Mouse (Mus musculus) CH12.LX (cell line): Measurements from ENCODE around the gene Afap1. TPM values are rescaled to one million over a fixed set of nuclear protein-coding genes. Genes with fewer than 3 reads are reported as not detected.
A peak's percentile ranks its signal among the peaks of the same experiment; 100 is the strongest.

Experiments
- DNase-seq: peaks from one replicate; pipeline ENCODE4 v3.0.0-alpha.2; 2013; ENCODE audit errors: extremely low read depth
- H3K27ac ChIP-seq: 2 replicates; pipeline ENCODE4 v1.5.1; 2012; ENCODE audit warnings: low read depth, mild to moderate bottlenecking, control low read depth, moderate library complexity; ENCODE audit not compliant: insufficient read depth
- H3K27me3 ChIP-seq: replicated peaks from 2 replicates; pipeline ENCODE3; 2012; ENCODE audit warnings: inconsistent platforms
- H3K36me3 ChIP-seq, 2 experiments: replicated peaks in 1 of 2; 2 replicates each; pipeline versions ENCODE3 to v1.6.1; 2012; ENCODE audit warnings: inconsistent platforms in 1 of 2, low read length in 1 of 2, mild to moderate bottlenecking in 1 of 2, mixed read lengths in 1 of 2, moderate library complexity in 1 of 2; ENCODE audit not compliant: control insufficient read depth in 1 of 2, insufficient read depth in 1 of 2
- H3K4me1 ChIP-seq, 2 experiments: 2 replicates each; pipeline ENCODE4 v1.6.1; 2012; ENCODE audit warnings: inconsistent platforms in 1 of 2, moderate library complexity in 1 of 2; ENCODE audit not compliant: insufficient read depth in 2 of 2, control insufficient read depth in 1 of 2
- H3K4me2 ChIP-seq: 2 replicates; pipeline ENCODE4 v1.6.1; 2012; ENCODE audit warnings: low read depth, mild to moderate bottlenecking, control low read depth; ENCODE audit not compliant: poor library complexity, insufficient read depth, severe bottlenecking
- H3K4me3 ChIP-seq, 3 experiments: fragments of 150-350 bp in 1 of 3; sonication (generic) in 1 of 3; replicated peaks in 1 of 3; 2 replicates each; pipeline versions ENCODE3 to v1.5.1; 2011 to 2012; ENCODE audit warnings: low read depth in 2 of 3, low read length in 2 of 3, mild to moderate bottlenecking in 2 of 3, moderate library complexity in 2 of 3, control low read depth in 1 of 3, improper control_type of control experiment in 1 of 3, inconsistent platforms in 1 of 3, mixed read lengths in 1 of 3; ENCODE audit not compliant: poor library complexity in 1 of 3
- H3K79me2 ChIP-seq: replicated peaks from 2 replicates; pipeline ENCODE4 v1.6.1; 2012; ENCODE audit warnings: mild to moderate bottlenecking, moderate library complexity; ENCODE audit not compliant: control insufficient read depth, poor library complexity, insufficient read depth, severe bottlenecking; ENCODE audit errors: extremely low read depth
- H3K9ac ChIP-seq: 2 replicates; pipeline ENCODE4 v1.6.1; 2012; ENCODE audit warnings: low read depth, mild to moderate bottlenecking, control low read depth, moderate library complexity; ENCODE audit not compliant: insufficient read depth
- H3K9me3 ChIP-seq: replicated peaks from 2 replicates; pipeline ENCODE3; 2012; ENCODE audit warnings: low read length, inconsistent platforms, mixed read lengths
- BHLHE40 ChIP-seq: IDR thresholded peaks from 2 replicates; pipeline ENCODE4 v1.6.1; 2011; ENCODE audit warnings: mild to moderate bottlenecking, low read depth, low read length, improper control_type of control experiment
- CHD2 ChIP-seq: IDR thresholded peaks from 2 replicates; pipeline ENCODE4 v1.6.1; 2011; ENCODE audit warnings: low read length, improper control_type of control experiment
- CTCF ChIP-seq, 2 experiments: IDR thresholded peaks in 1 of 2; conservative IDR thresholded peaks in 1 of 2; 2 replicates each; pipeline ENCODE4 v1.5.1; 2011 to 2012; ENCODE audit warnings: low read depth in 2 of 2, low read length in 2 of 2, improper control_type of control experiment in 1 of 2, inconsistent platforms in 1 of 2, mild to moderate bottlenecking in 1 of 2, moderate library complexity in 1 of 2
- E2F4 ChIP-seq: IDR thresholded peaks from 2 replicates; pipeline ENCODE4 v1.6.1; 2011; ENCODE audit warnings: low read depth, low read length, improper control_type of control experiment; ENCODE audit not compliant: insufficient replicate concordance
- ETS1 ChIP-seq: conservative IDR thresholded peaks from 2 replicates; pipeline ENCODE4 v1.6.1; 2012; ENCODE audit warnings: low read depth, mild to moderate bottlenecking, inconsistent platforms, low read length, improper control_type of control experiment, moderate library complexity
- HCFC1 ChIP-seq: IDR thresholded peaks from 2 replicates; pipeline ENCODE4 v1.6.1; 2012; ENCODE audit warnings: low read depth, mild to moderate bottlenecking, inconsistent platforms, low read length, improper control_type of control experiment
- JUND ChIP-seq: conservative IDR thresholded peaks from 2 replicates; pipeline ENCODE4 v1.6.1; 2011; ENCODE audit warnings: low read depth, low read length, improper control_type of control experiment
- KAT2A ChIP-seq: IDR thresholded peaks from 2 replicates; pipeline ENCODE4 v1.6.1; 2012; ENCODE audit warnings: low read length, improper control_type of control experiment, inconsistent platforms; ENCODE audit not compliant: insufficient replicate concordance
- MAFK ChIP-seq: IDR thresholded peaks from 2 replicates; pipeline ENCODE4 v1.6.1; 2011; ENCODE audit warnings: low read length, improper control_type of control experiment; ENCODE audit not compliant: insufficient replicate concordance
- MAX ChIP-seq: IDR thresholded peaks from 2 replicates; pipeline ENCODE4 v1.6.1; 2011; ENCODE audit warnings: low read length, improper control_type of control experiment
- PAX5 ChIP-seq: IDR thresholded peaks from 2 replicates; pipeline ENCODE4 v1.6.1; 2012; ENCODE audit warnings: low read length, inconsistent platforms, mixed read lengths
- POLR2A ChIP-seq: IDR thresholded peaks from 2 replicates; pipeline ENCODE4 v1.6.1; 2011; ENCODE audit warnings: low read depth, mild to moderate bottlenecking, improper control_type of control experiment, low read length
- POLR2AphosphoS2 ChIP-seq: IDR thresholded peaks from 2 replicates; pipeline ENCODE4 v1.6.1; 2011; ENCODE audit warnings: low read depth, low read length, improper control_type of control experiment
- RAD21 ChIP-seq: IDR thresholded peaks from 2 replicates; pipeline ENCODE4 v1.6.1; 2011; ENCODE audit warnings: low read depth, mild to moderate bottlenecking, low read length, improper control_type of control experiment, moderate library complexity
- RCOR1 ChIP-seq: conservative IDR thresholded peaks from 2 replicates; pipeline ENCODE4 v1.6.1; 2012; ENCODE audit warnings: low read depth, mild to moderate bottlenecking, inconsistent platforms, low read length, improper control_type of control experiment
- SIN3A ChIP-seq: IDR thresholded peaks from 2 replicates; pipeline ENCODE4 v1.6.1; 2012; ENCODE audit warnings: low read length, improper control_type of control experiment, inconsistent platforms
- SMC3 ChIP-seq: IDR thresholded peaks from 2 replicates; pipeline ENCODE4 v1.6.1; 2011; ENCODE audit warnings: low read depth, low read length, improper control_type of control experiment
- USF2 ChIP-seq: conservative IDR thresholded peaks from 2 replicates; pipeline ENCODE4 v1.6.1; 2011; ENCODE audit warnings: low read depth, low read length, improper control_type of control experiment
- ZC3H11A ChIP-seq: IDR thresholded peaks from 2 replicates; pipeline ENCODE4 v1.6.1; 2012; ENCODE audit warnings: low read depth, mild to moderate bottlenecking, inconsistent platforms, low read length, improper control_type of control experiment
- ZNF384 ChIP-seq: IDR thresholded peaks from 2 replicates; pipeline ENCODE4 v1.6.1; 2012; ENCODE audit warnings: low read depth, low read length, improper control_type of control experiment, inconsistent platforms
- dilution Hi-C: fragments of 300-500 bp; cut with MboI; formaldehyde crosslinking; loops from 2 replicates; pipeline ENCODE4 v1.14.3; 2020; ENCODE audit warnings: low sequenced_read_pairs; ENCODE audit not compliant: extremely low pct_unique_long_range_greater_than_20kb, extremely low pct_ligation_motif_present
- in situ Hi-C: fragments of 300-500 bp; cut with MboI; formaldehyde crosslinking; loops from 3 replicates; pipeline ENCODE4 v1.14.3; 2019; ENCODE audit warnings: low sequenced_read_pairs, low pct_ligation_motif_present, low pct_unique_long_range_greater_than_20kb, mixed read lengths
- polyA plus RNA-seq: library from polyadenylated mRNA; unstranded; fragments of >175 nt; gene quantifications from 2 replicates; pipeline ENCODE4 v1.2.1, GENCODE M21; 2012; ENCODE audit warnings: low read depth; ENCODE audit not compliant: insufficient read length
- total RNA-seq, 2 experiments: library from RNA; depleted of rRNA; stranded (reverse); fragments of 300-350 nt in 1 of 2; fragments of >200 nt in 1 of 2; gene quantifications; 2 replicates each; pipeline ENCODE4 v1.2.3; 2012 to 2014

Afap1 gene
- total and polyA plus RNA-seq, 3 experiments, result 0.32 to 4.0 (median 0.86) TPM

- dilution Hi-C loops (no loop called here), in situ Hi-C loops (no loop called here)
- Histone ChIP-seq H3K27me3 (peaks cover 3% of the 10 kb centered on the region), H3K36me3 (peaks cover 0 to 7% of the 10 kb centered on the region in 2 experiments), H3K9me3 (peaks cover under 1% of the 10 kb centered on the region), H3K4me3 (no peak overlapping the region), H3K27ac (no peak overlapping the region), H3K79me2 (no peaks in the 10 kb centered on the region), H3K4me2 (no peak overlapping the region), H3K4me1 (peaks cover 20 to 59% of the 10 kb centered on the region in 2 experiments), H3K9ac (no peak overlapping the region)
- TF ChIP-seq USF2 (no peak), HCFC1 (no peak), POLR2A (no peak), JUND (no peak), KAT2A (no peak), E2F4 (no peak)
- no peak for DNase-seq
Measured at GRCm38 (mm10) chr5:36025076-36025475, 132.0 kb downstream of the Afap1 start.

- peak; percentile 69 for DNase-seq
- H3K4me1 ChIP-seq, result no peaks in the 10 kb centered on the region
- H3K36me3 ChIP-seq, result no peaks in the 10 kb centered on the region
- H3K27ac ChIP-seq, result no peak overlapping the region
- dilution Hi-C loops, result no loop called here
- no peak overlapping the region for H3K4me2 ChIP-seq
- in situ Hi-C loops, result loop anchor here (10.0 kb wide), 1 partner anchor 191 kb away; no protein-coding TSS in a partner anchor
- H3K9ac ChIP-seq, result no peak overlapping the region
- TF ChIP-seq RAD21 (peak; percentile 93), SMC3 (peak; percentile 79), ZC3H11A (peak; percentile 20; the same call in 1 of the 2 replicates), CTCF (conservative IDR thresholded peaks at IDR 0.05 in 1 of 2, IDR thresholded peaks at IDR 0.05 in 1 of 2; ENCODE audit: low read depth in 2 of 2, low read length in 2 of 2) (peak; percentile 45 to 90; a peak in 3 of 4 replicates), SIN3A (no peak)
- peaks cover 56% of the 10 kb centered on the region for H3K27me3 ChIP-seq
- H3K9me3 ChIP-seq, result peaks cover 7% of the 10 kb centered on the region
- H3K4me3 ChIP-seq, result no peak overlapping the region
- H3K79me2 ChIP-seq, result no peaks in the 10 kb centered on the region
Measured at GRCm38 (mm10) chr5:36033531-36034426, 140.7 kb downstream of the Afap1 start.

GRCm38 (mm10) chr5:36039596-36039995 is 146.5 kb downstream of the Afap1 start:
- no peak overlapping the region for H3K27ac ChIP-seq
- in situ Hi-C loops (loop anchor here (10.0 kb wide), 1 partner anchor 185 kb away; no protein-coding TSS in a partner anchor), dilution Hi-C loops (no loop called here)
- DNase-seq, result no peak
- no peaks in the 10 kb centered on the region for H3K36me3 ChIP-seq
- no peaks in the 10 kb centered on the region for H3K9me3 ChIP-seq
- peaks cover 54% of the 10 kb centered on the region for H3K27me3 ChIP-seq
- no peak overlapping the region for H3K9ac ChIP-seq
- TF ChIP-seq HCFC1 (no peak), BHLHE40 (no peak), ETS1 (no peak), POLR2AphosphoS2 (no peak), RCOR1 (no peak), ZC3H11A (no peak), USF2 (no peak), MAFK (no peak), MAX (no peak), CHD2 (no peak), CTCF (conservative IDR thresholded peaks at IDR 0.05 in 1 of 2, IDR thresholded peaks at IDR 0.05 in 1 of 2; ENCODE audit: low read depth in 2 of 2, low read length in 2 of 2) (no peak), KAT2A (no peak), ZNF384 (no peak), PAX5 (no peak)
- no peak overlapping the region for H3K4me2 ChIP-seq
- no peak overlapping the region for H3K4me3 ChIP-seq
- H3K79me2 ChIP-seq, result no peaks in the 10 kb centered on the region
- H3K4me1 ChIP-seq, result peaks cover 3% of the 10 kb centered on the region in 2 experiments; a peak in 2 of 4 replicates
